Mouse (Mus musculus): Measurements from ENCODE around the gene Bicc1. TPM values are rescaled to one million over a fixed set of nuclear protein-coding genes. Genes with fewer than 3 reads are reported as not detected.
A peak's percentile ranks its signal among the peaks of the same experiment; 100 is the strongest.

Bicc1 gene
- polyA plus RNA-seq, 1 experiment: 3.2 TPM

GRCm38 (mm10) chr10:71160449-71160848 is 949 bp upstream of the Bicc1 start:
- Histone ChIP-seq H3K27ac (ENCODE audit: control insufficient read depth, insufficient read depth, low read depth, low read length) (no peak overlapping the region), H3K27me3 (ENCODE audit: control insufficient read depth, insufficient read depth, low read length) (no peaks in the 10 kb centered on the region), H3K4me3 (ENCODE audit: control insufficient read depth, low read depth, low read length) (no peak overlapping the region), H3K4me1 (ENCODE audit: control insufficient read depth, insufficient read depth, low read length) (peaks cover 5% of the 10 kb centered on the region), H3K36me3 (ENCODE audit: control insufficient read depth, insufficient read depth, low read length) (no peaks in the 10 kb centered on the region)
- TF ChIP-seq CTCF (IDR thresholded peaks at IDR 0.05; ENCODE audit: control insufficient read depth, insufficient read depth, insufficient replicate concordance, low read depth, low read length): no peak
- TF ChIP-seq POLR2A (IDR thresholded peaks at IDR 0.05; ENCODE audit: control insufficient read depth, low read depth, low read length): no peak

GRCm38 (mm10) chr10:71158940-71159675 is 392 bp downstream of the Bicc1 start:
- H3K4me3 ChIP-seq (ENCODE audit: control insufficient read depth, low read depth, low read length): peak overlapping the region; percentile 72
- no peak overlapping the region for H3K27ac ChIP-seq (ENCODE audit: control insufficient read depth, insufficient read depth, low read depth, low read length)
- no peak for TF ChIP-seq CTCF (IDR thresholded peaks at IDR 0.05; ENCODE audit: control insufficient read depth, insufficient read depth, insufficient replicate concordance, low read depth, low read length)
- no peaks in the 10 kb centered on the region for H3K36me3 ChIP-seq (ENCODE audit: control insufficient read depth, insufficient read depth, low read length)
- H3K4me1 ChIP-seq (ENCODE audit: control insufficient read depth, insufficient read depth, low read length): peaks cover 5% of the 10 kb centered on the region
- no peaks in the 10 kb centered on the region for H3K27me3 ChIP-seq (ENCODE audit: control insufficient read depth, insufficient read depth, low read length)

- Histone ChIP-seq H3K27me3 (ENCODE audit: control insufficient read depth, insufficient read depth, low read length) (no peaks in the 10 kb centered on the region), H3K36me3 (ENCODE audit: control insufficient read depth, insufficient read depth, low read length) (no peaks in the 10 kb centered on the region), H3K27ac (ENCODE audit: control insufficient read depth, insufficient read depth, low read depth, low read length) (no peak overlapping the region), H3K4me1 (ENCODE audit: control insufficient read depth, insufficient read depth, low read length) (peaks cover 5% of the 10 kb centered on the region), H3K4me3 (ENCODE audit: control insufficient read depth, low read depth, low read length) (no peak overlapping the region)
- TF ChIP-seq POLR2A (IDR thresholded peaks at IDR 0.05; ENCODE audit: control insufficient read depth, low read depth, low read length) (no peak), CTCF (IDR thresholded peaks at IDR 0.05; ENCODE audit: control insufficient read depth, insufficient read depth, insufficient replicate concordance, low read depth, low read length) (no peak)
These were observed 2.9 kb downstream of the Bicc1 start for GRCm38 (mm10) chr10:71156569-71156968.

- Histone ChIP-seq H3K4me3 (ENCODE audit: control insufficient read depth, low read depth, low read length) (no peak overlapping the region), H3K27me3 (ENCODE audit: control insufficient read depth, insufficient read depth, low read length) (no peaks in the 10 kb centered on the region), H3K27ac (ENCODE audit: control insufficient read depth, insufficient read depth, low read depth, low read length) (no peak overlapping the region), H3K36me3 (ENCODE audit: control insufficient read depth, insufficient read depth, low read length) (no peaks in the 10 kb centered on the region), H3K4me1 (ENCODE audit: control insufficient read depth, insufficient read depth, low read length) (no peaks in the 10 kb centered on the region)
- no peak for TF ChIP-seq CTCF (IDR thresholded peaks at IDR 0.05; ENCODE audit: control insufficient read depth, insufficient read depth, insufficient replicate concordance, low read depth, low read length)
- TF ChIP-seq POLR2A (IDR thresholded peaks at IDR 0.05; ENCODE audit: control insufficient read depth, low read depth, low read length): no peak
These were observed 5.9 kb downstream of the Bicc1 start for GRCm38 (mm10) chr10:71153610-71154009.

GRCm38 (mm10) chr10:71153138-71153537 is 6.4 kb downstream of the Bicc1 start:
- TF ChIP-seq CTCF (IDR thresholded peaks at IDR 0.05; ENCODE audit: control insufficient read depth, insufficient read depth, insufficient replicate concordance, low read depth, low read length) (no peak), POLR2A (IDR thresholded peaks at IDR 0.05; ENCODE audit: control insufficient read depth, low read depth, low read length) (no peak)
- H3K36me3 ChIP-seq (ENCODE audit: control insufficient read depth, insufficient read depth, low read length): no peaks in the 10 kb centered on the region
- no peaks in the 10 kb centered on the region for H3K27me3 ChIP-seq (ENCODE audit: control insufficient read depth, insufficient read depth, low read length)
- H3K4me1 ChIP-seq (ENCODE audit: control insufficient read depth, insufficient read depth, low read length): no peaks in the 10 kb centered on the region
- H3K4me3 ChIP-seq (ENCODE audit: control insufficient read depth, low read depth, low read length): no peak overlapping the region
- no peak overlapping the region for H3K27ac ChIP-seq (ENCODE audit: control insufficient read depth, insufficient read depth, low read depth, low read length)

- Histone ChIP-seq H3K36me3 (ENCODE audit: control insufficient read depth, insufficient read depth, low read length) (no peaks in the 10 kb centered on the region), H3K27ac (ENCODE audit: control insufficient read depth, insufficient read depth, low read depth, low read length) (no peak overlapping the region), H3K4me1 (ENCODE audit: control insufficient read depth, insufficient read depth, low read length) (no peaks in the 10 kb centered on the region), H3K27me3 (ENCODE audit: control insufficient read depth, insufficient read depth, low read length) (no peaks in the 10 kb centered on the region), H3K4me3 (ENCODE audit: control insufficient read depth, low read depth, low read length) (no peak overlapping the region)
- TF ChIP-seq CTCF (IDR thresholded peaks at IDR 0.05; ENCODE audit: control insufficient read depth, insufficient read depth, insufficient replicate concordance, low read depth, low read length): no peak
- TF ChIP-seq POLR2A (IDR thresholded peaks at IDR 0.05; ENCODE audit: control insufficient read depth, low read depth, low read length): no peak
These were observed 9.0 kb downstream of the Bicc1 start for GRCm38 (mm10) chr10:71150486-71150885.

GRCm38 (mm10) chr10:71148951-71149603 is 10.4 kb downstream of the Bicc1 start:
- TF ChIP-seq POLR2A (IDR thresholded peaks at IDR 0.05; ENCODE audit: control insufficient read depth, low read depth, low read length): no peak
- TF ChIP-seq CTCF (IDR thresholded peaks at IDR 0.05; ENCODE audit: control insufficient read depth, insufficient read depth, insufficient replicate concordance, low read depth, low read length): no peak
- no peaks in the 10 kb centered on the region for H3K4me1 ChIP-seq (ENCODE audit: control insufficient read depth, insufficient read depth, low read length)
- no peak overlapping the region for H3K4me3 ChIP-seq (ENCODE audit: control insufficient read depth, low read depth, low read length)
- H3K27ac ChIP-seq (ENCODE audit: control insufficient read depth, insufficient read depth, low read depth, low read length): no peak overlapping the region
- no peaks in the 10 kb centered on the region for H3K27me3 ChIP-seq (ENCODE audit: control insufficient read depth, insufficient read depth, low read length)
- H3K36me3 ChIP-seq (ENCODE audit: control insufficient read depth, insufficient read depth, low read length): no peaks in the 10 kb centered on the region
